Mouse (Mus musculus) bone marrow, adult 2 months (tissue): ENCODE results near the gene Vkorc1. TPM values are rescaled to one million over a fixed set of nuclear protein-coding genes. Genes with fewer than 3 reads are reported as not detected.
A peak's percentile ranks its signal among the peaks of the same experiment; 100 is the strongest.
"Not testable (repeated sequence)": the region's sequence is repeated elsewhere in the genome, so short reads cannot be mapped to it uniquely, and the experiment has no call there.

Experiments
- H3K27ac ChIP-seq: fragments of 200-500 bp; 2 replicates; pipeline ENCODE4 v1.5.1; 2012; ENCODE audit warnings: low read depth, mild to moderate bottlenecking, control low read depth, inconsistent platforms, low read length; ENCODE audit not compliant: control insufficient read depth, poor library complexity, insufficient read depth
- H3K4me1 ChIP-seq: fragments of 200-500 bp; 2 replicates; pipeline ENCODE4 v1.6.1; 2011; ENCODE audit warnings: low read length; ENCODE audit not compliant: control insufficient read depth, insufficient read depth
- H3K4me3 ChIP-seq: fragments of 200-500 bp; replicated peaks from 2 replicates; pipeline ENCODE3; 2011; ENCODE audit warnings: mild to moderate bottlenecking, low read depth, low read length, control low read depth; ENCODE audit not compliant: control insufficient read depth
- CTCF ChIP-seq: fragments of 200-500 bp; IDR thresholded peaks from 2 replicates; pipeline ENCODE4 v1.5.1; 2011; ENCODE audit warnings: low read length, control low read depth; ENCODE audit not compliant: control insufficient read depth, insufficient read depth
- POLR2A ChIP-seq: fragments of 200-500 bp; IDR thresholded peaks from 2 replicates; pipeline ENCODE4 v1.6.1; 2011; ENCODE audit warnings: low read depth, mild to moderate bottlenecking, control low read depth, low read length, borderline replicate concordance; ENCODE audit not compliant: control insufficient read depth
- WGBS: fragments of 180-500 bp; shearing (Covaris S2); methylation state at CpG from one replicate; pipeline ENCODE4 v1.1.7; 2018; 5-methylcytosine and 5-hydroxymethylcytosine counted together
- polyA plus RNA-seq: library from polyadenylated mRNA; stranded (reverse); fragments of >200 nt; gene quantifications from 2 replicates; pipeline ENCODE4 v1.2.4, GENCODE M21; 2011; ENCODE audit warnings: low replicate concordance; ENCODE audit not compliant: missing spikeins, insufficient read depth, insufficient read length

The Vkorc1 gene
- polyA plus RNA-seq, 1 experiment: 22.3 TPM

DNA sequence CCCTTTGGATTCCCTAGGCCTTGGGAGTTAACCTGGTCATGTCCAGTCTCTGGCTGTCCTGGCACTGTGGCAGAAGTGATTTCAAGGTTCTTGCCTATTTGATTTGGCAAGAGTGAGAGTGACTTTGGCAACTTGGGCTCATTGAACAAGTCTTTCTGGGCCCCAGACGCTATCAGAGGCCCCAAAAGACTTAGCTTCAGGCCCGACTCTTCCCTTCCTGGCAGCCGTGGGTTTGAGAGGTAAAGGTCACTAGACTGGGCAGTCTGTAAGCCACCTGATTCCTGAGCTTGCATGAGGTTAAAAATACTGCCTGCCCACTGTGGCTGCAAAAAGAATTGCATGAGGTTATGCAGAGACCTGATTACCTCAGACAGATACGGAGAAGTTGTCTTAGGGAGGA lies 13.2 kb upstream of the Vkorc1 start:
- H3K4me3 ChIP-seq: no peak overlapping the region
- H3K27ac ChIP-seq: no peak overlapping the region
- no peak for TF ChIP-seq POLR2A
- peaks cover 2% of the 10 kb centered on the region; the same call in 1 of the 2 replicates for H3K4me1 ChIP-seq
- WGBS: 81% methylated on average over 4 of the region's 4 CpGs

DNA sequence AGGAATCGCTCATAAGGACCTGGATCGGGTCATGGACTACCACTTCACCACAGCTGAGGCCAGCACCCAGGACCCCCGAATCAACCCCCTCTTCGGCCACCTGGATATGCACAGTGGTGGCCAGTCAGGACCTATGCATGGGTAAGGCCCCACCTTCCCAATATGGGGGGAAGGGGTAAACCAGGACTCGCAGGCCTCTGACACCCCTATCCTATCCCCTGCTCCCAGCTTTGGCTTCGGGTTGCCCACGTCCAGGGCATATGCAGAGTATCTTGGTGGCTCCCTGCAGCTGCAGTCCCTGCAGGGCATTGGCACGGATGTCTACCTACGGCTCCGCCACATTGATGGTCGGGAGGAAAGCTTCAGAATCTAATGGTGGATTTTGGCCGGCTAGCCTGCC lies 12.5 kb upstream of the Vkorc1 start:
- no peak for TF ChIP-seq POLR2A
- TF ChIP-seq CTCF: no peak
- WGBS: 92% methylated on average over 12 of the region's 12 CpGs
- Histone ChIP-seq H3K4me1 (peaks cover 2% of the 10 kb centered on the region; the same call in 1 of the 2 replicates), H3K27ac (no peak overlapping the region), H3K4me3 (no peak overlapping the region)

GRCm38 (mm10) chr7:127903971-127904796 lies 8.8 kb upstream of the Vkorc1 start, which contains the start of gene Bckdk:
Gene Bckdk (plus strand): TSS chr7:127904082.
- Histone ChIP-seq H3K4me1 (peaks cover 2% of the 10 kb centered on the region; the same call in 1 of the 2 replicates), H3K4me3 (peak within 1 kb of the TSS; percentile 82), H3K27ac (peak within 1 kb of the TSS; percentile 66)
- 5% methylated on average over 38 of the region's 38 CpGs for WGBS
- TF ChIP-seq CTCF (no peak), POLR2A (peak; percentile 65; the same call in 1 of the 2 replicates)

- TF ChIP-seq CTCF: no peak
- TF ChIP-seq POLR2A: no peak
- no peak overlapping the region for H3K27ac ChIP-seq
- WGBS: 66% methylated on average over 2 of the region's 2 CpGs
- H3K4me3 ChIP-seq: no peak overlapping the region
- H3K4me1 ChIP-seq: peaks cover 2% of the 10 kb centered on the region; the same call in 1 of the 2 replicates
These were observed 6.4 kb upstream of the Vkorc1 start for GRCm38 (mm10) chr7:127901772-127902171.

DNA sequence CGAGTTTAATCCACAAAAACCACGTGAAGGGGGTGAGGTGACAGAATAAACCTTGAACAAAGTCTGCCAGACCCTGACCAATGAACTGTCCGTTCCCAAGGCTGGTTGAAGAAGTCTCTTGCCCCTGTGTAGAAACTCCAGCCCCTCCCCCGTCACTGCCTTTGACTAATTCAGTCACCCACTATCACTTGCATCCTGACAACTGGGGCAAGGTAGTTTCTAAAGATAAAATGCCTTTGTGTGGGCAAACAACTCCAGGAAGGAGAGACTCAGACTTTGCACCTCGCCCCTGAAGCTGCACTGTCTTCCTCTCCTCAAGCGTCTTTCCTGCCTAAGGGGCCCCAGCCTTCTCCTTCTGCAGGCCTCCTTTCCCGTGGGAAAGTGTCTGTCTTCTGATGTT lies 4.6 kb upstream of the Vkorc1 start:
- H3K4me3 ChIP-seq: no peak overlapping the region
- no peak overlapping the region for H3K27ac ChIP-seq
- peaks cover 3% of the 10 kb centered on the region for H3K4me1 ChIP-seq
- WGBS: 28% methylated on average over 7 of the region's 7 CpGs
- TF ChIP-seq CTCF (no peak), POLR2A (no peak)

GRCm38 (mm10) chr7:127898179-127898956 lies 3.0 kb upstream of the Vkorc1 start:
- H3K4me1 ChIP-seq: peaks cover 1% of the 10 kb centered on the region
- WGBS: 47% methylated on average over 10 of the region's 10 CpGs

DNA sequence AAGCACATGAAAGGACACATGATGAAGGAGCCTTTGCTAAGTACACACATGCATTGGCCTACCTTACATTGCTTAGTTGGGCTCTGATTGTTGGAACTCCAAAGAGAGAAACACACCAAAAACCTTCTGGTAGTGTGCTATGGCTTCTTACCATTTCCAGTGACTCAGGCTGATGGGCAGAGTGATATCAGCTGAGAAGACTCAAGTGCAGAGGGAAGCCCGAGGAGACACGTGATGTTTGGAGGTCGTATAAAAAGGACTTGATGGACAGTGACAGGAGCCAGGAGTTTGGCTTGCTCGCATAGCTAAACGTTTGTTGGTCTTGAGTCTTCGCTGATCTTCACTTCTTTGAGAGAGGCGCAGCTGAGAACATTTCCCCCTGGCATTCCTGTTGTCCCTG lies 2.1 kb upstream of the Vkorc1 start:
- no peak overlapping the region for H3K4me3 ChIP-seq
- TF ChIP-seq CTCF (no peak), POLR2A (no peak)
- peaks cover 1% of the 10 kb centered on the region for H3K4me1 ChIP-seq
- no peak overlapping the region for H3K27ac ChIP-seq
- 85% methylated on average over 7 of the region's 7 CpGs for WGBS

More at GRCm38 (mm10) chr7:127898179-127898956, 3.0 kb upstream of the Vkorc1 start:
- Histone ChIP-seq H3K27ac (no peak overlapping the region), H3K4me3 (no peak overlapping the region)
- TF ChIP-seq CTCF (no peak), POLR2A (no peak)

DNA sequence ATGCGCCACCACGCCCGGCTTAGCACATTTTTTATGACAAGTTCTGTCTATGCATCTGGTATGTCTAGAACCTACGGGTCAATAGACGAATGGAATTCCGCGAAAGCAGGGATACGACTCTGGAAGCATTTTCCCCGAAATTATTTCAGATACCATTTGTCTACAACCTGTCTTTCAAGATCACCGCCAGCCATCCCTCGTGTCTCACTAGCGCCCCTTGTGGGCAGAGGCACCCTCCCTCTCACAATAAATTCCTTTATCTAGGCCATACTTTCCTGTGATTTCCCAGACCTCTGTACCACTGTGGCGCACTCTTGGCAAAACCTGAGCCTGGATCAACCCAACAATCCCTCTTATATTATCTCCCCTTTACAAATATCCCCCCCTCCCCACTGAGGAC lies 967 bp upstream of the Vkorc1 start:
- no peak overlapping the region for H3K4me3 ChIP-seq
- TF ChIP-seq CTCF: peak; percentile 89
- no peak for TF ChIP-seq POLR2A
- peaks cover 1% of the 10 kb centered on the region for H3K4me1 ChIP-seq
- no peak overlapping the region for H3K27ac ChIP-seq
- 54% methylated on average over 13 of the region's 13 CpGs for WGBS

DNA sequence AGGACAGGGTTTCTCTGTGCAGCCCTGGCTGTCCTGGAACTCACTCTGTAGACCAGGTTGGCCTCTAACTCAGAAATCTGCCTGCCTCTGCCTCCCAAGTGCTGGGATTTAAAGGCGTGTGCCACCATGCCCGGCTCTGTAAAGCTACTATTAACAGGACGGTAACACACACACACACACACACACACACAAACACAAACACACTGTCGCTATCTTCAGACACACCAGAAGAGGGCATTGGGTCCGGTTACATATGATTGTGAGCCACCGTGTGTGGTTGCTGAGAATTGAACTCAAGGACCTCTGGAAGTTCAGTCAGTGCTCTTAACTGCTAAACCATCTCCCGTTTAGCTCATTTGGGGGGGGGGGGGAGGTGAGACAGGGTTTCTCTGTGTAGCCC lies 474 bp upstream of the Vkorc1 start:
- H3K27ac ChIP-seq, H3K4me1 ChIP-seq: not testable (repeated sequence)
- H3K4me3 ChIP-seq: peak overlapping the region; percentile 23
- WGBS: 51% methylated on average over 7 of the region's 7 CpGs
